Mouse (Mus musculus) lung, embryonic 15.5 days (tissue): ENCODE results near the gene Tmod1. TPM values are rescaled to one million over a fixed set of nuclear protein-coding genes. Genes with fewer than 3 reads are reported as not detected.

Experiments used
- ATAC-seq: fragments of 200-750 bp; cut with Nextera tagmentation; 2 replicates; pipeline ENCODE4 v1.8.0; 2017; ENCODE audit warnings: moderate number of reproducible peaks, borderline replicate concordance; ENCODE audit not compliant: low FRiP score, low TSS enrichment; ENCODE audit errors: extremely low read depth
- H3K27ac ChIP-seq: fragments of 300-500 bp; sonication (generic); 2 replicates; pipeline ENCODE4 v1.5.1; 2015; ENCODE audit warnings: moderate library complexity, mild to moderate bottlenecking, inconsistent platforms
- H3K27me3 ChIP-seq: fragments of 300-500 bp; sonication (generic); 2 replicates; pipeline ENCODE4 v1.6.1; 2015; ENCODE audit warnings: inconsistent platforms
- H3K36me3 ChIP-seq: fragments of 300-500 bp; sonication (generic); 2 replicates; pipeline ENCODE4 v1.6.1; 2015; ENCODE audit warnings: inconsistent platforms
- H3K4me1 ChIP-seq: fragments of 300-500 bp; sonication (generic); 2 replicates; pipeline ENCODE4 v1.6.1; 2015; ENCODE audit warnings: inconsistent platforms
- H3K4me2 ChIP-seq: fragments of 300-500 bp; sonication (generic); 2 replicates; pipeline ENCODE4 v1.6.1; 2015; ENCODE audit warnings: inconsistent platforms, mild to moderate bottlenecking, moderate library complexity
- H3K4me3 ChIP-seq: fragments of 300-500 bp; sonication (generic); 2 replicates; pipeline ENCODE4 v1.5.1; 2015; ENCODE audit warnings: mild to moderate bottlenecking, inconsistent platforms
- H3K9ac ChIP-seq: fragments of 300-500 bp; sonication (generic); 2 replicates; pipeline ENCODE4 v1.6.1; 2015; ENCODE audit warnings: inconsistent platforms
- H3K9me3 ChIP-seq: fragments of 300-500 bp; sonication (generic); 2 replicates; pipeline ENCODE4 v1.6.1; 2016; ENCODE audit warnings: inconsistent platforms
- WGBS: fragments of 180-500 bp; shearing (Covaris S2); methylation state at CpG from one replicate; pipeline ENCODE4 v1.1.7; 2015; 5-methylcytosine and 5-hydroxymethylcytosine counted together
- polyA plus RNA-seq: library from polyadenylated mRNA; unstranded; fragments of >200 nt; fragmentation: Nextera tagmentation; extraction: Ambion mirVana; gene quantifications from 2 replicates; pipeline ENCODE4 v1.2.1, GENCODE M21; 2015

Gene Tmod1
- polyA plus RNA-seq, 1 experiment from 2014 or later, result 10.0 TPM

GRCm38 (mm10) chr4:46096546-46096945 lies 57.8 kb downstream of the Tmod1 start:
- H3K9me3 ChIP-seq, result no peaks in the 10 kb centered on the region
- H3K36me3 ChIP-seq, result no peaks in the 10 kb centered on the region
- H3K9ac ChIP-seq, result no peak overlapping the region
- no peak overlapping the region for H3K27ac ChIP-seq
- ATAC-seq, result no peak
- H3K4me2 ChIP-seq, result no peak overlapping the region
- H3K27me3 ChIP-seq, result no peaks in the 10 kb centered on the region
- 83% methylated on average over 7 of the region's 7 CpGs for WGBS
- H3K4me1 ChIP-seq, result peaks cover 9% of the 10 kb centered on the region
- no peak overlapping the region for H3K4me3 ChIP-seq

DNA sequence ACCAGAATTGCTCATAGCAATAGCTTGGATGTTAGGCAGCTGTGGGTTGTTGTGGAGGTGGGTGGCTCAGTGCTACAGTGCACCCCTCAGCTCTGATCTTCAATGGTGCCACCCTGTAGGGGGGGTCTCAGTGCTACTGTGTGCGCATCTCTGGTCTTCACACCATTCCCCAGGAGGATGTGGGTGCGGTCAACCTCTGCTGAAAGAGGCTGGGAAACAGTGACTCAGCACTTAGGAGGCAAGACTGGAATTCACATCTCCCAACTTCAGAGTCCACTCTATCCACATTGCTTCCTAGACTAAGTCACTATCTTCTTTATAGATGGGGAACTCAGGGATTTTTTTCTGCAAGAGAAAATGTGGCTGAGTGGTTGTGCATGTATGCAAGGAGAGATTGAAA lies 58.9 kb downstream of the Tmod1 start:
- no peak overlapping the region for H3K4me2 ChIP-seq
- H3K27ac ChIP-seq, result no peak overlapping the region
- no peaks in the 10 kb centered on the region for H3K27me3 ChIP-seq
- peaks cover 9% of the 10 kb centered on the region for H3K4me1 ChIP-seq
- 88% methylated on average over 2 of the region's 2 CpGs for WGBS
- H3K9me3 ChIP-seq, result no peaks in the 10 kb centered on the region
- H3K4me3 ChIP-seq, result no peak overlapping the region
- no peaks in the 10 kb centered on the region for H3K36me3 ChIP-seq
- H3K9ac ChIP-seq, result no peak overlapping the region
- ATAC-seq, result no peak

- 71% methylated on average over 9 of the region's 9 CpGs for whole genome bisulfite sequencing
- no peak overlapping the region for H3K4me2 ChIP-seq
- H3K4me3 ChIP-seq, result no peak overlapping the region
- H3K27ac ChIP-seq, result no peak overlapping the region
- no peak overlapping the region for H3K9ac ChIP-seq
- no peaks in the 10 kb centered on the region for H3K27me3 ChIP-seq
- ATAC-seq, result no peak
- H3K36me3 ChIP-seq, result no peaks in the 10 kb centered on the region
- peaks cover 9% of the 10 kb centered on the region for H3K4me1 ChIP-seq
- no peaks in the 10 kb centered on the region for H3K9me3 ChIP-seq
These were observed 60.4 kb downstream of the Tmod1 start for GRCm38 (mm10) chr4:46099132-46099531.

DNA sequence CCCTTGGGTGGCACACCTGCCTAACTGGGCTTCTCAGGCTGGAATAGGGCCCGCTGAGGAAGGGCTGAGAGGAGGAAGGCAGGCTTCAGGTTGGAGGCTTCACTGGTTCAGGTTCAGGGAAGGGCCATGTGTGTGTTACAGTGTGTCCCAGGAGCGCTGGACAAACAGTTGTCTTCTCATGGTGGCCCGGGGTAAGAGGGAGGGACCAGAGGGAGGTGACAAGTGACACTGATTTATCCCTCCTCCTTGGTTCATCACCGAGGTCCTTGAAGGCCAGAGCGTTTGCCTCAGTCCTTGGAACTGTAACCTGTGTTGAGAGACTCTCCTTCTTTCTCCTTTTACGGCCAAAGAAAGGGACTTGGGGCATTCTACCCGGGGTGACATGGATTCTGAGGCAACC lies 61.8 kb downstream of the Tmod1 start:
- H3K36me3 ChIP-seq, result no peaks in the 10 kb centered on the region
- peaks cover 9% of the 10 kb centered on the region for H3K4me1 ChIP-seq
- no peak overlapping the region for H3K27ac ChIP-seq
- WGBS, result 19% methylated on average over 7 of the region's 7 CpGs
- no peak overlapping the region for H3K9ac ChIP-seq
- 0 out of 2 replicates have a peak, but pooled peaks have one; percentile 33 for ATAC-seq
- no peak overlapping the region for H3K4me2 ChIP-seq
- H3K27me3 ChIP-seq, result no peaks in the 10 kb centered on the region
- no peak overlapping the region for H3K4me3 ChIP-seq
- H3K9me3 ChIP-seq, result no peaks in the 10 kb centered on the region

- ATAC-seq, result peak; percentile 32; the same call in 1 of the 2 replicates
- peaks cover 9% of the 10 kb centered on the region for H3K4me1 ChIP-seq
- H3K36me3 ChIP-seq, result no peaks in the 10 kb centered on the region
- H3K27ac ChIP-seq, result no peak overlapping the region
- no peaks in the 10 kb centered on the region for H3K27me3 ChIP-seq
- H3K4me2 ChIP-seq, result no peak overlapping the region
- H3K4me3 ChIP-seq, result no peak overlapping the region
- 28% methylated on average over 14 of the region's 14 CpGs for WGBS
- H3K9me3 ChIP-seq, result no peaks in the 10 kb centered on the region
- H3K9ac ChIP-seq, result no peak overlapping the region
These were observed 62.5 kb downstream of the Tmod1 start for GRCm38 (mm10) chr4:46101211-46101711.

GRCm38 (mm10) chr4:46102078-46102769 lies 63.5 kb downstream of the Tmod1 start:
- Histone ChIP-seq H3K27ac (no peak overlapping the region), H3K4me2 (no peak overlapping the region), H3K36me3 (no peaks in the 10 kb centered on the region), H3K27me3 (no peaks in the 10 kb centered on the region), H3K4me3 (no peak overlapping the region), H3K9me3 (no peaks in the 10 kb centered on the region), H3K9ac (no peak overlapping the region), H3K4me1 (peaks cover 9% of the 10 kb centered on the region)
- ATAC-seq, result no peak
- WGBS, result 92% methylated on average over 10 of the region's 10 CpGs

DNA sequence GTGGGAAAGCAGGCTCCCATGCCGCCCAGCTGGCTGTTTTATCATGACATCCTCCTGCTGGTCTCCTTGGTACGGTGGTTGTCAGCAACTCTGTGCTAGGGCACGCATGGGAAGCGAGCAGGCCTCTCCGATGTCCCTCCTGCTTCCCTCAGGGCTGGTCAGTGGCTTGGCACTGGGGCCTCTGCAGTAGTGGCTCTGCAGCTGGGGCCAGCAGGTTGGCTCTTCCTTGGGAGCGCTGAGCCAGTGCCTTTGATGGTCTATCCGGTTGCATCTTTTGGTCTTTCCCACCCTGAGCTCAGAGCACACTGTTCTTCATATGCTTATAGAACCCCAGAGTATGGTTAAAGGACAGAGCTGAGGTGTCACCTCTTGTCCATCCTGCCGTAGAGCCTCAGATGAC lies 71.3 kb downstream of the Tmod1 start:
- peaks cover 13% of the 10 kb centered on the region for H3K36me3 ChIP-seq
- WGBS, result 88% methylated on average over 8 of the region's 8 CpGs

DNA sequence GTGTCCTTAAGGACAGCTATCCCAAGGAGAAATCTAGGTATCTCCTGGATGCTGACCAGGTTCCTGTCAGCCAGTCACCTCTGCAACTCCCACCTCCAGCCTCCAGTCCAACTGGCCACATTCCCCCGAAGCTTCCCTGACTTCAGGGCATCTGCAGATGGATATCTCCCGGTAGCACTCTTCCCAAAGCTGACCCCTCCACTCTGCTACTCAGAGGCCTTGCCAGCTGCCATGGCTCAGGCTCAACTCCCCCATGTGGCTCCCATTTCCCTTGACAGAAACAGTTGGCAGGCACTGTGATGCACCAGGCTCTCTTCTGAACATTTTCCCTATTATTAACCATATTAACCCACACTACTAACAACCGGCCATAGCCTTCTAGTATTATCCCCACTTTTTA lies 72.6 kb downstream of the Tmod1 start:
- ATAC-seq, result no peak

More for the DNA sequence above, 71.3 kb downstream of the Tmod1 start:
- no peak overlapping the region for H3K27ac ChIP-seq
- H3K4me2 ChIP-seq, result no peak overlapping the region
- no peak for ATAC-seq
- no peaks in the 10 kb centered on the region for H3K4me1 ChIP-seq
- no peaks in the 10 kb centered on the region for H3K9me3 ChIP-seq
- H3K4me3 ChIP-seq, result no peak overlapping the region
- no peaks in the 10 kb centered on the region for H3K27me3 ChIP-seq
- no peak overlapping the region for H3K9ac ChIP-seq

DNA sequence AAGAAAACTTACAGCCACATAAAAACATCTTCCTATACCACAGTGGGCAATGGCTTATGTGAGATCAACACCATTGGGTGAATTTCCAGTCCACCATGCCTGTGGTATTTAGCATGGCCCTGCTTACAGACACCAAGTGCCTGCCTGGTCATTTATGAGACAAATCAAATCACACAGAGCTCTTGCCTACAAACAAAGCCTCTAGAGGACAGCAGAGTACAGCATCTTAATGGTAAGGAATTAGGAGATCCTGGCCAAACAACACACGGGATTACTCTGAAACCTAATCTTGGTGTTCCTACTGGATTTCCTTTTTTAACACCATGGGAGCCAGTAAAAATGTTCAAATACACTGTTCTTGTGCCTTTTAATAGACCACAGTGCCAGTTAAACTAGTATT lies 76.6 kb downstream of the Tmod1 start:
- Histone ChIP-seq H3K27ac (no peak overlapping the region), H3K36me3 (peaks cover 64% of the 10 kb centered on the region), H3K4me2 (no peak overlapping the region), H3K27me3 (no peaks in the 10 kb centered on the region), H3K9ac (no peak overlapping the region), H3K9me3 (no peaks in the 10 kb centered on the region), H3K4me1 (no peaks in the 10 kb centered on the region), H3K4me3 (no peak overlapping the region)
- ATAC-seq, result no peak
- 74% methylated on average over 1 of the region's 1 CpGs for WGBS

More for the DNA sequence above, 72.6 kb downstream of the Tmod1 start:
- Histone ChIP-seq H3K9ac (no peak overlapping the region), H3K9me3 (no peaks in the 10 kb centered on the region), H3K4me2 (no peak overlapping the region), H3K4me1 (no peaks in the 10 kb centered on the region), H3K36me3 (peaks cover 25% of the 10 kb centered on the region), H3K27me3 (no peaks in the 10 kb centered on the region), H3K27ac (no peak overlapping the region), H3K4me3 (no peak overlapping the region)
- 42% methylated on average over 3 of the region's 3 CpGs for WGBS

- H3K9me3 ChIP-seq, result no peaks in the 10 kb centered on the region
- no peak overlapping the region for H3K4me2 ChIP-seq
- no peak overlapping the region for H3K9ac ChIP-seq
- ATAC-seq, result no peak
- peaks cover 76% of the 10 kb centered on the region for H3K36me3 ChIP-seq
- H3K4me3 ChIP-seq, result no peak overlapping the region
- no peaks in the 10 kb centered on the region for H3K27me3 ChIP-seq
- H3K27ac ChIP-seq, result no peak overlapping the region
- H3K4me1 ChIP-seq, result no peaks in the 10 kb centered on the region
- WGBS, result 84% methylated on average over 10 of the region's 10 CpGs
These were observed 77.9 kb downstream of the Tmod1 start for GRCm38 (mm10) chr4:46116544-46117175.

- H3K9ac ChIP-seq, result no peak overlapping the region
- no peak for ATAC-seq
- no peak overlapping the region for H3K4me2 ChIP-seq
- no peaks in the 10 kb centered on the region for H3K4me1 ChIP-seq
- WGBS, result 90% methylated on average over 4 of the region's 4 CpGs
- peaks cover 85% of the 10 kb centered on the region for H3K36me3 ChIP-seq
- H3K4me3 ChIP-seq, result no peak overlapping the region
- no peaks in the 10 kb centered on the region for H3K9me3 ChIP-seq
- no peak overlapping the region for H3K27ac ChIP-seq
- no peaks in the 10 kb centered on the region for H3K27me3 ChIP-seq
These were observed 78.8 kb downstream of the Tmod1 start for GRCm38 (mm10) chr4:46117536-46117935.

DNA sequence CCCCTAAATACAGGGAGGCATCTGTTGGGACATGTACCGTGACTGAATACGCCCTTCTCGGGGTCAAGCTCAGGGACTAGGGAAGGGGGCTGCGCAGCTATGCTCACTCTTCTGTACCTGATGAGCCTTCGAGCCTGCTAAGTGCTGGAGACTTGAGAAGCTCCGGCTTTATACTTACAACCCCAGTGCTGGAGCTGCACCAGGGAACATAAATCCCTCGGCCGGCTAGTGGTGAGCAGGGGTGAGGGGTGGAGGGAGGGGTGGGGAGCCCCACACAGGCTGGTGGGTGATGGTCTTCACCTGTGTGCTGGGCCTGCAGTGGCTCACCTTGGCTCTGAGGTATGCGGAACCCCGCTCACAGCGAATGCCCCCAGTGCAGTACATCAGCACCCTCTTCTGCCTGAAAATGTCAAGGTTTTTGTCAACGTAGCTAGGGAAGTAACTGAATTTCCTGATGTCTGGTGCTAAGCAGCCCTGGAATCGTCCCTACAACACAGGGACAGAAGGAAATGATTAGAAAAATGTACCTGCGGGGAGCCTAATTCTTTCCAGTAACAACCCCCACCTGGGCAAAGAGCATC lies 80.9 kb downstream of the Tmod1 start:
- H3K4me1 ChIP-seq, result no peaks in the 10 kb centered on the region
- ATAC-seq, result no peak
- H3K27me3 ChIP-seq, result no peaks in the 10 kb centered on the region
- H3K4me2 ChIP-seq, result no peak overlapping the region
- H3K27ac ChIP-seq, result no peak overlapping the region
- 90% methylated on average over 14 of the region's 14 CpGs for WGBS
- H3K4me3 ChIP-seq, result no peak overlapping the region
- H3K9me3 ChIP-seq, result no peaks in the 10 kb centered on the region
- H3K9ac ChIP-seq, result no peak overlapping the region
- H3K36me3 ChIP-seq, result peaks cover 92% of the 10 kb centered on the region
